Mouse (Mus musculus) kidney, embryonic 14.5 days (tissue): ENCODE measurements around the gene Mcoln1. TPM values are rescaled to one million over a fixed set of nuclear protein-coding genes. Genes with fewer than 3 reads are reported as not detected.

ENCODE experiments used
- ATAC-seq: fragments of 200-750 bp; cut with Nextera tagmentation; 2 replicates; pipeline ENCODE4 v1.8.0; 2017; ENCODE audit warnings: moderate number of reproducible peaks, mild to moderate bottlenecking, moderate TSS enrichment, moderate library complexity; ENCODE audit not compliant: low FRiP score, low TSS enrichment
- H3K27ac ChIP-seq: fragments of 300-500 bp; sonication (generic); 2 replicates; pipeline ENCODE4 v1.5.1; 2014; ENCODE audit warnings: low read depth, mild to moderate bottlenecking, low read length, moderate library complexity, mixed read lengths
- H3K27me3 ChIP-seq: fragments of 300-500 bp; sonication (generic); 2 replicates; pipeline ENCODE4 v1.6.1; 2014; ENCODE audit warnings: mild to moderate bottlenecking, low read length; ENCODE audit not compliant: control insufficient read depth, insufficient read depth
- H3K36me3 ChIP-seq: fragments of 300-500 bp; sonication (generic); 2 replicates; pipeline ENCODE4 v1.6.1; 2014; ENCODE audit warnings: low read length, mixed read lengths; ENCODE audit not compliant: control insufficient read depth, insufficient read depth
- H3K4me1 ChIP-seq: fragments of 300-500 bp; sonication (generic); 2 replicates; pipeline ENCODE4 v1.6.1; 2014; ENCODE audit warnings: low read length, mixed read lengths; ENCODE audit not compliant: control insufficient read depth, insufficient read depth
- H3K4me2 ChIP-seq: fragments of 300-500 bp; sonication (generic); replicated peaks from 2 replicates; pipeline ENCODE4 v1.6.1; 2014; ENCODE audit warnings: low read depth, mild to moderate bottlenecking, low read length
- H3K4me3 ChIP-seq: fragments of 300-500 bp; sonication (generic); 2 replicates; pipeline ENCODE4 v1.5.1; 2014; ENCODE audit warnings: mild to moderate bottlenecking, low read length
- H3K9ac ChIP-seq: fragments of 300-500 bp; sonication (generic); 2 replicates; pipeline ENCODE4 v1.6.1; 2014; ENCODE audit warnings: low read depth, mild to moderate bottlenecking, low read length, moderate library complexity
- H3K9me3 ChIP-seq: fragments of 300-500 bp; sonication (generic); 2 replicates; pipeline ENCODE4 v1.6.1; 2016; ENCODE audit warnings: low read length; ENCODE audit not compliant: control insufficient read depth
- WGBS: fragments of 180-500 bp; shearing (Covaris S2); extraction: QIAGEN DNeasy Blood & Tissue Kit; methylation state at CpG from one replicate; pipeline ENCODE4 v1.1.7; 2014; 5-methylcytosine and 5-hydroxymethylcytosine counted together
- polyA plus RNA-seq: library from polyadenylated mRNA; unstranded; fragments of >200 nt; fragmentation: Nextera tagmentation; extraction: Ambion mirVana; gene quantifications from 2 replicates; pipeline ENCODE4 v1.2.1, GENCODE M21; 2014

Mcoln1 gene
- 29.3 and 39.9 TPM in 2 replicates for polyA plus RNA-seq

GRCm38 (mm10) chr8:3500235-3501090 lies at the start of gene Mcoln1:
Gene Mcoln1 (plus strand): TSS chr8:3500457.
- Histone ChIP-seq H3K9ac (peak within 1 kb of the TSS; percentile 84), H3K27me3 (no peaks in the 10 kb centered on the region), H3K27ac (peak within 1 kb of the TSS; percentile 95), H3K36me3 (peaks cover 21% of the 10 kb centered on the region), H3K4me3 (peak within 1 kb of the TSS; percentile 83), H3K4me1 (0 out of 2 replicates have a peak, but pooled peaks cover 5% of the 10 kb centered on the region), H3K4me2 (peak within 1 kb of the TSS; percentile 84), H3K9me3 (peaks cover 6% of the 10 kb centered on the region)
- ATAC-seq = peak; percentile 90
- WGBS = under 1% methylated on average over 67 of the region's 70 CpGs

DNA sequence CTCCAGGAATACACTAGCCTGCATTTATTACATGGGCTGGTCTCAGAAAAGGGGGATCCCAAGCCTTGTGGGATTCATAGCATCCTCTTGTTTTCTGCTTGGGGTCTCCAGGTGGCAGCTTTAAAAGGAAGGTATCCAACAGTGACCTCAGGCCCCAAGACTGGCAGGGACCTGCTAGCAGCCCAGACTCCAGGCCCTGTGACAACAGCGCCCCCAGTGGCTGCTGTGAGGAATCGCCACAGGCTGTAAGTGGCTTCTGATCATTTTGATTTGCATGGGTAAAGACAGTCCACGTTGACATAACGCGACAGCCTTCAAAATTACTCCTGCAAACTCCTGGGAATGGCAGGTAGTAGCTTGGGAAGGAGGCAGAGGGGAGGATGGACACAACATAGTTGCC lies 49.6 kb upstream of the Mcoln1 start:
- Histone ChIP-seq H3K9ac (no peak overlapping the region; the same call in 1 of the 2 replicates), H3K27ac (no peak overlapping the region), H3K27me3 (no peaks in the 10 kb centered on the region), H3K4me2 (no peak overlapping the region), H3K4me3 (no peak overlapping the region), H3K4me1 (no peaks in the 10 kb centered on the region), H3K9me3 (no peaks in the 10 kb centered on the region), H3K36me3 (peaks cover 75% of the 10 kb centered on the region)
- 30% methylated on average over 5 of the region's 5 CpGs for WGBS
- ATAC-seq = no peak; the same call in 1 of the 2 replicates

- no peak overlapping the region for H3K4me3 ChIP-seq
- no peak overlapping the region for H3K9ac ChIP-seq
- no peaks in the 10 kb centered on the region for H3K27me3 ChIP-seq
- H3K27ac ChIP-seq = no peak overlapping the region
- no peak overlapping the region for H3K4me2 ChIP-seq
- H3K4me1 ChIP-seq = no peaks in the 10 kb centered on the region
- H3K9me3 ChIP-seq = no peaks in the 10 kb centered on the region
- WGBS = 92% methylated on average over 25 of the region's 25 CpGs
- ATAC-seq = no peak
- peaks cover 81% of the 10 kb centered on the region for H3K36me3 ChIP-seq
These were observed 48.3 kb upstream of the Mcoln1 start for GRCm38 (mm10) chr8:3451992-3452391.

DNA sequence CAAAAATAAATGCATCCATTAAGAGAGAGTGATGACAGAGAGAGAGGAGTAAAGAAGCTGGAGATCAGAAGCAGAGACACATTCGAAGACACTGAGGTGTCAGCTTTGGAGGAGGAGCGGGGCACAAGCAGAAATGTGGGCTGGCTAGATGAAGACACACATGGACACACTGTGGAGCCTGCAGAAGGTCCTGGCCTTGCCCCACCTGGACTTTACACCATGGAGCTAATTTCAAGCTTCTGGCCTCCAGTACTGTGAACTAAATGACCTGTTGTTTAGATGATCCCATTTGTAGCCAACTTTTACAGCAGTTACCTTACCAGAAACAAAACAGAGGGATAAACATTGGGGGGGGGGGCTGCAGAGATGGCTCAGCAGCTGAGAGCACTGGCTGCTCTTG lies 37.0 kb upstream of the Mcoln1 start:
- no peak for ATAC-seq
- Histone ChIP-seq H3K4me2 (no peak overlapping the region), H3K27ac (no peak overlapping the region), H3K4me3 (no peak overlapping the region), H3K9me3 (no peaks in the 10 kb centered on the region), H3K4me1 (0 out of 2 replicates have a peak, but pooled peaks cover 4% of the 10 kb centered on the region), H3K27me3 (no peaks in the 10 kb centered on the region), H3K36me3 (no peaks in the 10 kb centered on the region; the same call in 1 of the 2 replicates), H3K9ac (no peak overlapping the region)
- WGBS = 78% methylated on average over 2 of the region's 2 CpGs

GRCm38 (mm10) chr8:3464309-3464708 lies 35.9 kb upstream of the Mcoln1 start:
- peak; percentile 41; the same call in 1 of the 2 replicates for ATAC-seq
- 50% methylated on average over 5 of the region's 5 CpGs for WGBS
- Histone ChIP-seq H3K27ac (no peak overlapping the region), H3K4me2 (no peak overlapping the region), H3K9me3 (no peaks in the 10 kb centered on the region), H3K27me3 (no peaks in the 10 kb centered on the region), H3K4me1 (0 out of 2 replicates have a peak, but pooled peaks cover 4% of the 10 kb centered on the region), H3K4me3 (no peak overlapping the region), H3K9ac (no peak overlapping the region), H3K36me3 (no peaks in the 10 kb centered on the region)

- Histone ChIP-seq H3K4me2 (peak within 1 kb of the TSS; percentile 59), H3K27me3 (no peaks in the 10 kb centered on the region), H3K36me3 (no peaks in the 10 kb centered on the region), H3K27ac (peak within 1 kb of the TSS; percentile 69), H3K9ac (peak within 1 kb of the TSS; percentile 66), H3K4me3 (peak within 1 kb of the TSS; percentile 51), H3K9me3 (no peaks in the 10 kb centered on the region), H3K4me1 (0 out of 2 replicates have a peak, but pooled peaks cover 4% of the 10 kb centered on the region)
- 5% methylated on average over 32 of the region's 32 CpGs for WGBS
- peak; percentile 95 for ATAC-seq
These were observed 33.0 kb upstream of the Mcoln1 start, which contains the start of gene Pex11g for GRCm38 (mm10) chr8:3467006-3467885. Gene Pex11g (minus strand): TSS chr8:3467680.

- peak overlapping the region; percentile 59 for H3K4me2 ChIP-seq
- no peaks in the 10 kb centered on the region for H3K9me3 ChIP-seq
- peak overlapping the region; percentile 66 for H3K9ac ChIP-seq
- H3K27ac ChIP-seq = peak overlapping the region; percentile 69
- peak overlapping the region; percentile 51 for H3K4me3 ChIP-seq
- ATAC-seq = no peak
- 57% methylated on average over 9 of the region's 9 CpGs for WGBS
- no peaks in the 10 kb centered on the region for H3K36me3 ChIP-seq
- 0 out of 2 replicates have a peak, but pooled peaks cover 4% of the 10 kb centered on the region for H3K4me1 ChIP-seq
- H3K27me3 ChIP-seq = no peaks in the 10 kb centered on the region
These were observed 32.2 kb upstream of the Mcoln1 start for GRCm38 (mm10) chr8:3467886-3468545.

- Histone ChIP-seq H3K27ac (no peak overlapping the region), H3K9ac (no peak overlapping the region), H3K4me1 (0 out of 2 replicates have a peak, but pooled peaks cover 4% of the 10 kb centered on the region), H3K4me2 (no peak overlapping the region), H3K27me3 (no peaks in the 10 kb centered on the region), H3K9me3 (no peaks in the 10 kb centered on the region), H3K36me3 (no peaks in the 10 kb centered on the region), H3K4me3 (no peak overlapping the region)
- 97% methylated on average over 1 of the region's 1 CpGs for WGBS
- ATAC-seq = no peak
These were observed 31.4 kb upstream of the Mcoln1 start for GRCm38 (mm10) chr8:3468838-3469237.
